Mouse (Mus musculus) lung, postnatal 0 days (tissue): ENCODE results near the gene Ccdc191.

Experiments used
- CTCF ChIP-seq: IDR thresholded peaks from 2 replicates; pipeline ENCODE4 v1.5.1; 2016; ENCODE audit warnings: antibody characterized with exemption, mild to moderate bottlenecking
- EP300 ChIP-seq: IDR thresholded peaks from 2 replicates; pipeline ENCODE4 v1.6.1; 2016; ENCODE audit warnings: antibody characterized with exemption, mild to moderate bottlenecking, control low read depth

GRCm38 (mm10) chr16:43994623-43995022, 105.0 kb downstream of the Ccdc191 start:
- no peak for TF ChIP-seq CTCF
- TF ChIP-seq EP300, result no peak
